Mouse (Mus musculus): Measurements from ENCODE around the gene Olfr56.

DNA sequence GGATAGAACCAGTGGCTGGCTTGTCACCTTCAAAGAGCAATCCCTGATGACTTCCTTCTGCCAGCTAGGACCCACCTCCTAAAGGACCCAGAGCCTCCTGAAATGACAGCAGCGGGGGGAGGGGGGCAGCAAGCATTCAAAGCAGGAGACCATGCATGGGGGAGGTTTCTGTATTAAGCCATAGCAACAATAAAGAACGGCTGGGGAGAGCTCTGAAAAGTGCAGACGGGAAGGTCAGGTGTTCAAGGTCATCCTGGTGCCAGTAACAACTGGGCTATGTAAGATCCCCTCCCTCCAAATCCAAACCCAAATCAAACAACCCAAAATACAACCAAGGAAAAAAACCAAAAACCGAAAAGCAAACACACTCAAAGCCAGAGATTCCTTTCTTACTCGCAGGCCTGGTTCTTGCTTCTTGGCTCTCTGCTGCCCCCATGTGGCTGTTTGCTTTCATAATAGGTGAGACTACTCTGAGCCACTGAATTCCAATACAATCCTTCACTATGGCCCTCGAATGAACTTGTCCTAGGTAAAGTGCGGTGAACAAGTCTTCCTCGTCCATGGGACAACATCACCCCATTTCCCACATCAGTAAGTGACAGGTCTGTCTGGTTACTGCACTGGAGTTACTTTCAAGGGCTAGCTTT, 124.5 kb downstream of the Olfr56 start:
- TF ChIP-seq POLR2A (IDR thresholded peaks at IDR 0.05; ENCODE audit: insufficient read depth, low read depth, low read length) (no peak), CTCF (IDR thresholded peaks at IDR 0.05; ENCODE audit: insufficient read depth, low read depth, low read length) (no peak; the same call in 1 of the 2 replicates)
